Mouse (Mus musculus) retina, adult 2 months (tissue): ENCODE results near the gene Larp4b.

ENCODE experiments used
- DNase-seq: peaks from one replicate; pipeline ENCODE4 v3.0.0-alpha.2; 2012; ENCODE audit warnings: low read depth, low spot score

Larp4b gene

DNA sequence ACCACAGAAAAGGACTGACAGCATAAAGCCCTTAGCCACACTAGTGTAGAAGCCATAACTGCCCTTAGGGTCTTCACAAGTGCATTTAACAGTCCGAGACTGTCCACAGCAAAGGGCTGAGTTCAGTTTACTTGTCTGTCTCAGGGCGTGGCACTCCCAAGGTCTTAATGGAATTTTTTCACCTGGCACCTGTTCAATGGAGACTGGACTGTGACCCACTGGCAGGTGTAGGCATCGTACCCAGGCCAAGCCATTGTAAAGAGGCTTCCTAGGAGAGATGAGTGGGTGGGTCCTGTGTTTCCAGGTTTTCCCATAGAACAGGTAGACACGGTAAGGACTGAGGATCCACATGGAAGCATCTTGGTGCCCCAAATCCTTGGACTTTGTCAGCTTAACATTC lies 84.6 kb downstream of the Larp4b start:
- no peak for DNase-seq

DNA sequence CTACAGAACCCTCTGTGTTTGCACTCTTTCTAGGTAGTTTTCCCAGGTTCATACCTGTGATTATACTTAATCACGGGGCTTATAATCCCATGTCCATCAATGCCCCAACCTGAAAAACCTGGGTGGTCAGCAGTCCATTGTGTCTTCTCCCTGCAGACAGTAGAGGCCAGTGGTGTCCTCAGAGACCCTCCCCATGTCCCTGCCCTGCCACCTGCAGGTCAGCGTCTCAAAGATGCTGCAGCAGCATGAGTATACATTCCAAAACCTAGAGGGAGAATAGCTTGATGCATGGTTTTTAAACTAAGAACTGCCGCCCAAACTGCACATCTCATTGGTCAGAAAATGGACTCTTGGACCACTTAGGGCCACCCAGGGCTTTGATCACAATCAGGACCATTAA lies 85.0 kb downstream of the Larp4b start:
- DNase-seq, result no peak

DNA sequence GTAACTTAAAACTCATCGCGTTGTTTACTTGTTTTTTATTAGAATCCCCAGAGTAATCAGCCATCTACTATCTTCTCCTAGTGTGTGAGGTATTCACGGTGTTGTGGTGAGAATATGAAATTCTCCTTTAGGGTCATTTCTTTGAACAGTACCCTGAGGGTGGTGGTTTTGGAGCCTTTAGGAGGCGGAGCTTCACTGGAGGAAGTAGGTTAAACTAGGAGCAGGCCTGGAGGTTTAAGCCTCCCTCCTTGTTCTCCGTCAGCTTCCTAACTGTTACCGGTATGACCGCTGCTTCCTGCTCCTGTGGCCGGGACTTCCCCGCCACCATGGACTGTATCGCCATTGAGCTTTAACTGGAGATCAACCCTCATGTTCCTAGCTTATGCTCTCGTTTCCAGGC lies 86.5 kb downstream of the Larp4b start:
- DNase-seq, result no peak

DNA sequence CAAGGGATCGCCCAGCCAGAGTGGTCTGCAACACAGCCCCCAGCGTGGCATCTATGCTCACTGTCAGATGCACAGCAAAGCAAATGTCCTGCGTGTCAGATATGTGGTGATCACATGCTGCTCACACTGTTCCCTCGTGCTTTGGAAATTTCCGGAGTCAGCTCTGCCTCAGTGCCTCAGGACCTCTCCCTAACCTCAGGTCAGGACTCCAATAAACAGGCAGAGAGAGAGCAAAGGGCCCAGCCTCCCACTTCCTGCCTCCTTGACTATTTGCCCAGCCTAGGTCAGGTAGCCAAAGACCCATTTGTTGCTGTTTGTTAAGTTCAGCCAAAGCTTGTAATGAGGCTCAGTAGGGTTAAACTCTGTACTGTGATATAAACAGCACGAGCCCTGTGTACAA lies 87.4 kb downstream of the Larp4b start:
- no peak for DNase-seq

DNA sequence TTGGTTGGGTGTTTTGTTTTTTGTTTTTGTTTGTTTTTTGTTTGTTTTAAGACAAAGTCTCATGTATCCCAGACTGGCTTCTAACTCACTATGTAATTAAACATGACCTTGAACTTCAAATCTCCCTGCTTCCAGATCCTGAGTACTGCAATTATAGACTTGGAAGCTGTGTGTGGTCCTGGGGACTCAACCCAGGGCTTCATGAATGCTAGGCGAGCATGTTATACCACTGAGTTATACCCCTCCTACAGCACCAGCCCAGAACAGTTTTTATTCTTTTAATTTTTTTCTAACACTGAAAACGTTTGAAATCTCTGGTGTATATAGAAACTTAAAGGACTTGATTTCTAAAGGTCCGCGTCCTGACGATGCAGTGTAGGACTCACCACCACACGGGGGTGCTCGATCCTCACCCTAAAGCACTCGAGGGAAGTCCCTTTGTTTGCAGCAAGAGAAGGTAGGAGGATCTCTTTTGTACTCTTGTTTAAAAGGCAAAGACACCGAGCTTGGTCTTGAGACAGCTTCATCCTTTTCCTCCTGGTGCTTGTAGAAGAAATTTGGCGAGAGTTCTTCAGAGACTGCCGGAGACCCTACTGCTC lies 88.1 kb downstream of the Larp4b start:
- peak; percentile 47 for DNase-seq

DNA sequence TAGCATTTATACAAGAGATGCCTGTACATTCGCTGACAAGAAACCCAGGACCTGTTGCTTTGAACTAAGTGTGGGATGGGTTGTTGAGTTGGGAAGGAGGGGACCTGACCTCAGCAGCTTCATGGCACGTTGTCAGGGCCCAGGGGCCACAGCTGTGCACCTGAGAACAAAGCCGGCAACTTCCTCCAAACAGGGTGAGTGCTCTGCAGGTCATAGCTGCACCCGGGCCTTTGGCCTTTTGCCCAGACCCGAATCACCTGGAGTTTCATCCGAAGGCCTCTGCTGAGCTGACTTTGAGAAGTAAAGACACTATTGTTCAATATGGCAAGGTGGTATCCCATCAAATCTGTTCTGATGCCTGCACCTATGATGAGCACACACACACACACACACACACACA lies 90.6 kb downstream of the Larp4b start:
- DNase-seq, result no peak

DNA sequence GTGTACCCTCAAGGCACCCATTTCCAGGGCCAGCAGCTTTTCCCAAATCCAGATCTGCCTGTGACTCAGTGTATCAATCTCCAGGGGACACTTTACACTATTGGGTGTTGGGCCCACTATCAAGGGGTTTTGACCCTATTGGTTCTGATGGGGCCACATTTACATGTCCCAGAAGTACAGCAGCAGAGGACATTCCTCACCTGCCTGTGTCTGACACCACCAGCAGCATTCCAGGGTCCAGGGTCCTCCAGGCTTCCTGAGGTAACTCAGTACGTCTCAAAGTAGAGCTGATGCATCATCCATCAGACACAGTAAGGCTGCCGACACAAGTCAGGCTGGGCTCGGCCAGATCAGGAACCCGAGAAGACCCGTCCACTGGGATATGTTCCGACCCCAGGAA lies 91.0 kb downstream of the Larp4b start:
- no peak for DNase-seq

DNA sequence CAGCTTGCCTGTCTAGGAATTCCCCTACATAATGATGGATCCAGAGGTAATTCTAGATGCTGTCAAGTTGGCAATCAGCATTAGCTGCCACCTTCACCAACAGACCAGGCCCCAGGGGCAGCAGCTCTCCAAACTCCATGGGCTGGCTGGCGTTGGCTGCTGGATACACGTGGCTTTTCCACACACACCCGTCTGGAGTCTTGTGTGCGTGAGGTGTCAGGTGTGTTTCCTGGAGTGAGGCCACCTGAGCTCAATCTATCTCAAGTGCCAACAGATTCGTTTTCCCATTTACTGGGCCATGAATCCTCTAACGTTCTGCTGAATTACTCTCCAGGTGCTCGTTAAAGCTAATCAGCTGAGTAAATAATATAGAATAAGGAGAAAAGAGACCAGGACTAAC lies 93.5 kb downstream of the Larp4b start:
- DNase-seq, result no peak

DNA sequence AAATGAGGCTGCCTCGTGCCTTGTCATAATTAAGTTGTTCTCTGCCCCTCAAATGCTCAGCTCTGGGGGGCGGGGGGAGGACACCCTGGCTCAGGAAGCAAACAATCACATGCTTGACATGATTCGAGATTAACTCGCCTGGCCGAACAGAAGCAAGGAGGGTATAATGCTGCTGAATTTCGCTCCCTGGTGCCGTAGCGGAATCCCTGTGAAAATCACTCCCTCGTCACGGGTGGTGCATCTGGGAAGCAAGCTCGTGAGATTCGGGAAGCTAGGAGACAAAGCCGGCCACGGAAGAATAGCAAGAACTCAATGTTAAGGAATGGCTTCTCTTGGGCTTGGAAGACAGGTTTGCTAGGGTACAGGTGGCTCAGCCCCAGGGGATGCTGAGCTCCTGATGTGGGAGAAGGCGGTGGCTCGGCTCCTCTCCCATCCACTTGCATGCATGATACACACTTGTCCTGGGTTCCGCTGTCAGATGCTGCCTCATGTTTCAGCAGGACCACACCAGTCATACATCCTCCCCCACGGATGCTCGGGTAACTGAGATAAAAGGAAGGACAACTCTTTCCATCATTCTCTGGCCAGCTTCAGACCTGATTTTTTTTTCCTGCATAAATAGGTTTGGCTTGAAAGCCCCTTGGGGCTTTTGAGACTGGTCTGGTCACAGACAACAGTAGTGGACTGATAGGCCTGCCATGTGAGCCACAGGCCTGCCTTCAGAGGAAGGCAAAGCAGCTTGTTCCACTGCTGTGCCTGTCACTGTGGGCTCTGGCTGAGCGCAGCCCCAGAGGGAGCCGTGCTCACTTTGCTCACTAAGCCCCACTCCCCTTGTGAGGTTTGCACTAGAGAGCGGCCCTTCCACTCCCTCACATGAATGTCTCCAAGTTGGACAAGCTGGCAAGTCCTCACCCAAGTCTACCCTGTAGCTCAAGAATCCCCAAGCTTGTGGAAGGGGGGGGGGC lies 94.2 kb downstream of the Larp4b start:
- DNase-seq, result no peak

DNA sequence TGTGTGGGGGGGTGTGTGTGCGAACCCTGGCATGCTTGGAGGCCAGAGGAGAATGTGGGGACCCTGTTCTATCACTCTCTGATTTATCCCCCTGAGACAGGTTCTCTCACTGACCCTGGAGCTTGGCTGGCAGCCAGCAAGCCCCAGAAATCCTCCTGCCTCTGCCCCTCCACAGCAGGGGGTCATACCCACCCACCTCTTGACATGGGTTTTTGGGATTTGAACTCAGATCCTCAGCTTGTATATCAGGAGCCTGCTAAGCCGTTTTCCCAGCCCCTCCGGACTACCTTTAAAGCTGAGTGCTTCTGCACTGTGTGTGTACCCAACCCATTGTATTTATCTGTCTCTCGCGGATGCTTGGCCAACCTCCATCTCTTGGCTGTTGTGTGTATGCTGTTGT lies 95.8 kb downstream of the Larp4b start:
- no peak for DNase-seq

DNA sequence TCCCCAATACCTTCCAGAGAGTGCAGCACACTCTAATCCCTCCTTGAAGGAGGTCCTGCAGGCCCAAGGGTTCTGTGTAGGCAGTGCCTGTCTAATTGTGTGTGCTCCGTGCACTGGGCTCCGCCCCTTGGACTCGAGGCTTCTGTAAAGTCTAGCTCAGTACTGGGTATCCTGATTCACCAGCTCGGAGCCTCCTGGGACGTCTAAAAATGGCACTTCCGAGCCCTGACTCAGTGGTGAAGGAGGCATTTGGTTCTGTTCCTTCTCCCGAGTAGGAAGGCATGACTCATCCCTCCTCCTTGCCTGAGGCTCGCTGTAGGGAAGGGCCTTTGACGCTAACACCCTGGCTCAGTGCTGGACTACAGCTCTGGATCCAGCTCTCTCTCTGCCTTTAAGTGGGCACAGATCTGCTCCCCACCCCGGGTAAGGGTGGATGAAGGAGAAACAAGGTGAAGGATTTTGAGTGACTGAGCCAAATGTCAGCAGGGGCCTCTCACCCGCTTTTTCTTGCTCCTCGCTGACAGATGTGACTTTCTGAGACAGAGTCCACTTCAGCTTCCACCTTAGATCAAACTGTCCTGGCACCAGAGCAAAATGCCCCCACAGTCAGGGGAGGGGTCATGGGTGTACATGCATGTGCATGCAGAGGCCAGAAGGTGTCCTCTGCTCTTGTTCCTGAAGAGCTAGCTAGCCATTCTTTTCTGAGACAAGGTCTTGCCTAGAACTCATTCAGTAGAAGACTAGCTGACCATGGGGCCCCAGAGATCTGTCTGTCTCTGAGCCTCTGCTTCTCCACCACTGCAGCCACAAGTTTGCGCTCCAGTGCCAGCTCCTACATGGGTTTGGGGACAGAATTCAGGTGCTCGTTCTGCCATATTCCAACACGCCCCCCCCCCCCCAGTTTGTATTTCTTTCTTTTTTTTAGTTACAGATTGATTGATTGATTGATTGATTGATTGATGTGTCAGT lies 97.8 kb downstream of the Larp4b start:
- no peak for DNase-seq

DNA sequence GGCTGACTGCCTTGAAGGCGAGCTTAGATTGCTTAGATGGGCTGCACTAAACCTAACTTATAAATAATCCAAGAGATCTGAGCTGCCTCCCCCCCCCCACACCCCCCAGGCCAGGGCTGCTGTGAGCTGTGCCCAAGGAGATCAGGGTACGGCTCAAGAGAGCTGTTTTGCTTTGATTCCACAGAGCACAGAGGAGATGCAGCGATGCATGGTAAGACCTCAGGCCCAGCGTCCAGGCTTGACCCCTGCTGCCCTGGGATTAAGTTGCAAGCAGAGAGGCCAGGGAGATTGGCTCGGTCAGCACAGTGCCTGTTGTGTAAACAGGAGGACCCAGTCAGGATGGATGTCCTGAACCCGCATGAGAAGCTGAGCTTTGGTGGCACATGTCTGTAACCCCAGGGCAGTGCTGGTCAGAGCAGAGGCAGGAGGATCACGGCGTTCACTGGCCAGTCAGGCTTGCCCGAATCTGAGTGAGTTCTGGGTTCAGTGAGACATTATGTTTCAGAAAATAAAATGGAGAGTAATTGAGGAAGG lies 99.2 kb downstream of the Larp4b start:
- DNase-seq, result no peak

DNA sequence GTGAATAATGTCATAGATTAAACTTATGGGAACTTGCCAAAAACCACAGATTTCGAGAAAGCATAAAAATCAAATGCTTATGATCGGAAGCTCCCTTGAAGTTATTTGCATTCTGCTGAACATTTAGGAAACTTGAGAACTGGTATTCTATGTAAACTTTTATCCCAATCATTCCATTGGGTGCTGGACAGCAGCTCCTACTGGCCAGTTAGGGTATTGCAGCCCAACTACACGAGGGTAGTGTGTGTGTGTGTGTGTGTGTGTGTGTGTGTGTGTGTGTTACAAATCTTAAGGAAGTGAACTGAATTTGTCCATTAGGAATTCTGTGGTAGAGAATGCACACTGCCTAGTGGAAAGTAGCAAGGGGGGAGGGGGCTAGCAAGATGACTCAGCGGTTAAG lies 101.0 kb downstream of the Larp4b start:
- no peak for DNase-seq

DNA sequence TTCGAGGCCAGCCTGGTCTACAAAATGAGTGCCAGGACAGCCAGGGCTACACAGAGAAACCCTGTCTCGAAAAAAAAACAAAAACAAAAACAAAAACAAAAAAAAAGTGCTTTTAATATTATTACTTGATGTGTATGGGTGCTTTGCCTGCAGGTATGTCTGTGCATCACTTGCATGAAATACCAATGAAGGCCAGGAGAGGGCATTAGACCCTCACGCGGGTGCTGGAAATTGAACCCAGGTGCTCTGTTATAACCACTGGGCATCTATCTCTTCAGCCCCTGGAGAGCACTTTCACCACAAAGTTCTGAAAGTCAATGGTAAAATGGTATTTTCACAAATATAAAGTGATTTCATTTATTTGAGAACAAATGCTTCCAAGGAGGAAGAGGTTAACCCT lies 101.9 kb downstream of the Larp4b start:
- DNase-seq, result no peak

DNA sequence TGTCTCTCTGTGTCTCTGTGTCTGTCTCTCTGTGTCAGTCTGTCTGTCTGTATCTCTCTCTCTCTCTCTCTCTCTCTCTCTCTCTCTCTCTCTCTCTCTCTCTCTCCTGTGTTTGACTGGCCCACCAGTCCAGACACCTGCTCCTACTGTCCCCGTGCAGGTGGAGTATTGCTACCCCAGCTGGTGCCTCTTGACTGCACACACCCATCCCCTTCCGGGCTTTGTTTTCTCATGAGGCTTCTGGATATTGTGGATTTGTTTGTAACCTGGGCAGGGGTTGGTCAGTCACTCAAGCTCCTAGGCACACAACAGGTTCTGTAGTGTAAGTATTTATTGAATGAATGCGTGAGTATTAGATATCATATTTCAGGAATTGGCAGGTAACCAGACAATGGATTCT lies 104.4 kb downstream of the Larp4b start:
- DNase-seq, result no peak

DNA sequence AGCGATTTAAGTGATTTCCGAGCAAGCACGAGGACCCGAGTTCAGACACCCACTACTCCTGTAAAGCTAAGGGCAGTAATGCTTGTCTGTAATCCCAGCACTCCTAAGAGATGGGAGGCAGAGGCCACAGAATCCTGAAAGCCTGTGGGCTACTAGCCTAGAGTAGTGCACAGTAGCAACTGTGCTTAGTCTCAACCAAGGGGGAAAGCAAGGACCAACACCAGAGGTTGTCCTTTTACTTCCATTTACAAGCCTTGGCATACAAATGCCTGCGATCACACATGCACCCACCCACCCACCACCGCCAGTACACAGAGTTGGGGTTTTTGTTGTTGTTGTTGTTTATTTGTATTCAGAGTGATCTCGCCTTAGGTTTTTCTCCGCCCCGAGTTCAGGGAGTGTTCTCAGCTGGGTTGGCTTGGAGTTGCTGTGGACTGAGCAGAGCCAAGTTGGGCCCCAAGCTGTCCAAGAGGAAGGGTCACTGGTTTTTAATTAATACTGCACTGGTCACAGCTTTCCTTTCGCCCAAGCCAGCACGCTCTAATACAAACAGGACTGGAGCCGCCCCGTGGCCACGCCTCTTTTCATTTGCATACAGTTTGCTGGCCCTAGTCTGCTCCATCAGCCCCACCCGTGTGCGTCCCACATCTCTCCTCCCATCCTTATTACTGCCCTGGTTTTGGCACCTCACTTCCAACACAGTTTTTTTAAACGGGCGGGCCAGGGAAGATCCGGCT lies 105.2 kb downstream of the Larp4b start:
- DNase-seq, result no peak

DNA sequence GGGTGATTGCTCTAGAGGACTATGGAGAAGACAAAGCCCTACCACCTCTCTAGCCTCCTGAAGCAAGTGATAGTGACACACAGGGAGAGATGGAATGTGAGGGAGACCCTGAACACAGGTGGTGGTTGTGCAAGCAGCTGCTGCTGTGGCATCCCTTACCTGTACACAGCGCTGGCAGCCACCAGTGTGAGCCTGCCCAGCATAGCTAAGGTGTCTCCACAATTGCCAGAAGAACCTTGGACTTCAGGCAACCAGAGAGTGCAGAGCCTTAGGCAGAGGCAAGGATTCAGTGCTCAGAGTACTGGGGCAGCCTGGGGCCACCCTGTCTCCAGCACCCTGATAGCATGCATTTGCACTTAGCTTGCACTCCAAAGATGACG lies 105.8 kb downstream of the Larp4b start:
- no peak for DNase-seq

DNA sequence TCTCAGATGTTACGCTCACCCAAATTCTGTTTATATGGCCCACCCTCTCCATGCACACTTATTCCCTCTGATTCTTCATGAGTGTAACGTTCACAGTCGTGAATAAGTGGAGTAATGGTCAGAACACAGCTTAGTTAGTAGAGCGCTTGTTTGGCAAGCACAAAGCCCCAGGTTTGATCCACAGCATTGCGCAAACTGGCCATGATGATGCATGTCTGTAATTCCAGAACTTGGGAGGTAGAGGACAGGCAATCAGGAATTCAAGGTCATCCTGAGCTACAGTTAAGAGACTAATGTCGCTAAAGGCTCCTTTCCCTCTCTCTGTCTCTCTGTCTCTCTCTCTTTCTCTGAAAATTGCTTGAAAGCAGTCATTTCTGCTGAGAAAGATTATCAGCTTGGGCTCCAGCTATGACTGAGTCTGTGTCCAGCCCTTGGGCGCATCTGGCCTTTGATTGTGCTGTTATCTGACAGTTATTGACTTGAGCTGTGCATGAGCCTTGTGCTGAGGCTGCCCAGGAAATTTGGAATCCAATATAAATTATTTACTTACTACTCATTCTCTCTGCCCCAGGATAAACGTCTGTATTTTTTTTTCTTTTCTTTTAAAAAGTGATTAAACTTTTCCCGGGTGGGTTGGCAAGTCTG lies 129.2 kb downstream of the Larp4b start:
- DNase-seq, result no peak
